Mouse (Mus musculus): ENCODE measurements around the gene Rps10.

GRCm38 (mm10) chr17:27592565-27592910 lies 43.9 kb downstream of the Rps10 start:
- no peak for TF ChIP-seq GATA1 (IDR thresholded peaks at IDR 0.05; ENCODE audit: borderline replicate concordance, low read length)
- TF ChIP-seq FLI1 (IDR thresholded peaks at IDR 0.05; ENCODE audit: low read length): no peak

Data from megakaryocyte, embryonic 14.5 days (primary cell).